Mouse (Mus musculus) left cerebral cortex, postnatal 36 days (tissue): Measurements from ENCODE around the gene Fkbp8. TPM values are rescaled to one million over a fixed set of nuclear protein-coding genes. Genes with fewer than 3 reads are reported as not detected.
"Not testable (repeated sequence)": the region's sequence is repeated elsewhere in the genome, so short reads cannot be mapped to it uniquely, and the experiment has no call there.

Experiments used
- DNase-seq, 2 experiments: peaks; one replicate each; pipeline ENCODE4 v3.0.0; 2021 to 2022; ENCODE audit warnings: low spot score in 2 of 2, mixed read lengths in 1 of 2
- intact Hi-C: fragments of 180-260 bp; cut with DNase I; formaldehyde crosslinking; loops from one replicate; pipeline ENCODE4 v1.15.1; 2025
- total RNA-seq, 2 experiments: library from RNA; stranded (reverse); gene quantifications; 2 replicates each; pipeline ENCODE4 v1.2.3; 2021

Gene Fkbp8
- total RNA-seq, 2 experiments from 2014 or later = 403 to 432 TPM

- DNase-seq = no peak
- intact Hi-C loops = loop anchor here (5.0 kb wide), 2 partner anchors 43 to 63 kb away; partner anchors contain the start of gene Crtc1
Measured at GRCm38 (mm10) chr8:70500386-70501301, 26.9 kb upstream of the Fkbp8 start.

GRCm38 (mm10) chr8:70501820-70502529 lies 25.5 kb upstream of the Fkbp8 start:
- intact Hi-C loops = loop anchor here (2.0 to 5.0 kb wide), 3 partner anchors 45 to 87 kb away; partner anchors contain the start of gene Crtc1
- no peak for DNase-seq

- intact Hi-C loops = loop anchor here (2.0 to 5.0 kb wide), 3 partner anchors 45 to 88 kb away; partner anchors contain the start of gene Crtc1
Measured at GRCm38 (mm10) chr8:70502540-70502939, 25.0 kb upstream of the Fkbp8 start.

GRCm38 (mm10) chr8:70503062-70503750 lies 24.3 kb upstream of the Fkbp8 start:
- no peak for DNase-seq
- intact Hi-C loops = loop anchor here (2.0 to 5.0 kb wide), 3 partner anchors 46 to 88 kb away; partner anchors contain the start of gene Crtc1

More at GRCm38 (mm10) chr8:70502540-70502939, 25.0 kb upstream of the Fkbp8 start:
- no peak for DNase-seq

GRCm38 (mm10) chr8:70504291-70504716 lies 23.2 kb upstream of the Fkbp8 start:
- no peak for DNase-seq
- intact Hi-C loops = loop anchor here (2.0 to 5.0 kb wide), 3 partner anchors 47 to 122 kb away; partner anchors contain the start of gene Crtc1

GRCm38 (mm10) chr8:70504851-70505250 lies 22.7 kb upstream of the Fkbp8 start:
- intact Hi-C loops = loop anchor here (2.0 to 5.0 kb wide), 5 partner anchors 48 to 173 kb away; partner anchors contain the start of genes Crtc1 and Upf1

GRCm38 (mm10) chr8:70505698-70506327 lies 21.7 kb upstream of the Fkbp8 start:
- no peak for DNase-seq
- intact Hi-C loops = loop anchor here (2.0 to 5.0 kb wide), 3 partner anchors 123 to 174 kb away; partner anchors contain the start of gene Upf1

More at GRCm38 (mm10) chr8:70504851-70505250, 22.7 kb upstream of the Fkbp8 start:
- DNase-seq = peak; percentile 77 to 81

- intact Hi-C loops = loop anchor here (5.0 kb wide), 2 partner anchors 154 to 174 kb away; partner anchors contain the start of gene Upf1
- peak; percentile 95 for DNase-seq
Measured at GRCm38 (mm10) chr8:70506328-70507026, 21.0 kb upstream of the Fkbp8 start, which contains the start of gene Rex1bd. TSS of gene Rex1bd (minus strand) at chr8:70506752.

- no peak for DNase-seq
- intact Hi-C loops = loop anchor here (5.0 kb wide), 2 partner anchors 155 to 175 kb away; partner anchors contain the start of gene Upf1
Measured at GRCm38 (mm10) chr8:70507027-70507393, 20.5 kb upstream of the Fkbp8 start.

- intact Hi-C loops = loop anchor here (5.0 kb wide), 2 partner anchors 157 to 177 kb away; partner anchors contain the start of gene Upf1
- no peak for DNase-seq
Measured at GRCm38 (mm10) chr8:70509281-70509952, 18.1 kb upstream of the Fkbp8 start.

GRCm38 (mm10) chr8:70510228-70510915 lies 17.2 kb upstream of the Fkbp8 start, which contains the start of gene Uba52:
TSS of gene Uba52 (minus strand) at chr8:70510801.
- DNase-seq = peak; percentile 98
- intact Hi-C loops = no loop called here

- intact Hi-C loops, DNase-seq: not testable (repeated sequence)
Measured at GRCm38 (mm10) chr8:70511174-70511573, 16.4 kb upstream of the Fkbp8 start.

GRCm38 (mm10) chr8:70511770-70512169 lies 15.8 kb upstream of the Fkbp8 start:
- intact Hi-C loops = no loop called here
- no peak for DNase-seq

- intact Hi-C loops = no loop called here
- DNase-seq = no peak
Measured at GRCm38 (mm10) chr8:70512253-70512903, 15.1 kb upstream of the Fkbp8 start.

GRCm38 (mm10) chr8:70513441-70513840 lies 14.1 kb upstream of the Fkbp8 start:
- DNase-seq = peak in 1 of 2 experiments; percentile 70
- intact Hi-C loops = no loop called here

- intact Hi-C loops = no loop called here
Measured at GRCm38 (mm10) chr8:70517940-70518643, 9.4 kb upstream of the Fkbp8 start.

More at GRCm38 (mm10) chr8:70517940-70518643, 9.4 kb upstream of the Fkbp8 start:
- DNase-seq = no peak
